Mouse (Mus musculus) CD4-positive helper T cell, adult 2 months (primary cell): Measurements from ENCODE around the gene Tbcb.
"Not testable (repeated sequence)": the region's sequence is repeated elsewhere in the genome, so short reads cannot be mapped to it uniquely, and the experiment has no call there.

Experiments used
- DNase-seq: peaks from one replicate; pipeline ENCODE4 v3.0.0-alpha.2; 2012; ENCODE audit warnings: low read depth, missing footprints, low spot score

Gene Tbcb

GRCm38 (mm10) chr7:30222205-30222604 is 9.9 kb downstream of the Tbcb start:
- DNase-seq = no peak

GRCm38 (mm10) chr7:30221433-30221832 is 10.6 kb downstream of the Tbcb start:
- DNase-seq = no peak

GRCm38 (mm10) chr7:30220008-30220356 is 12.1 kb downstream of the Tbcb start:
- no peak for DNase-seq

GRCm38 (mm10) chr7:30219293-30220007 is 12.6 kb downstream of the Tbcb start:
- peak; percentile 60 for DNase-seq

- no peak for DNase-seq
Observed at GRCm38 (mm10) chr7:30217277-30217676, 14.8 kb downstream of the Tbcb start.

GRCm38 (mm10) chr7:30216723-30217151 is 15.3 kb downstream of the Tbcb start:
- DNase-seq = peak; percentile 87

- no peak for DNase-seq
Observed at GRCm38 (mm10) chr7:30215875-30216274, 16.2 kb downstream of the Tbcb start.

- no peak for DNase-seq
Observed at GRCm38 (mm10) chr7:30213881-30214280, 18.2 kb downstream of the Tbcb start.

- DNase-seq = no peak
Observed at GRCm38 (mm10) chr7:30211025-30211424, 21.0 kb downstream of the Tbcb start.

GRCm38 (mm10) chr7:30206364-30206763 is 25.7 kb downstream of the Tbcb start:
- not testable (repeated sequence) for DNase-seq

- DNase-seq = peak; percentile 71
Observed at GRCm38 (mm10) chr7:30205383-30205782, 26.7 kb downstream of the Tbcb start.

GRCm38 (mm10) chr7:30204380-30204779 is 27.7 kb downstream of the Tbcb start:
- DNase-seq = no peak

- DNase-seq = no peak
Observed at GRCm38 (mm10) chr7:30202895-30203690, 29.0 kb downstream of the Tbcb start.

GRCm38 (mm10) chr7:30200661-30201060 is 31.4 kb downstream of the Tbcb start:
- DNase-seq = not testable (repeated sequence)

GRCm38 (mm10) chr7:30200200-30200599 is 31.9 kb downstream of the Tbcb start:
- DNase-seq = no peak

GRCm38 (mm10) chr7:30199498-30200139 is 32.5 kb downstream of the Tbcb start:
- DNase-seq = no peak

- DNase-seq = peak; percentile 82
Observed at GRCm38 (mm10) chr7:30198481-30198971, 33.5 kb downstream of the Tbcb start, which contains the start of gene Capns1. Gene Capns1, minus strand, starts transcription at chr7:30198811.

GRCm38 (mm10) chr7:30197592-30198129 is 34.4 kb downstream of the Tbcb start:
- DNase-seq = no peak

GRCm38 (mm10) chr7:30196171-30196570 is 35.9 kb downstream of the Tbcb start:
- no peak for DNase-seq

- no peak for DNase-seq
Observed at GRCm38 (mm10) chr7:30195461-30195860, 36.6 kb downstream of the Tbcb start.

GRCm38 (mm10) chr7:30194884-30195283 is 37.2 kb downstream of the Tbcb start:
- DNase-seq = peak; percentile 93
